Mouse (Mus musculus) spleen, adult 2 months (tissue): ENCODE measurements around the gene St3gal2. TPM values are rescaled to one million over a fixed set of nuclear protein-coding genes. Genes with fewer than 3 reads are reported as not detected.

Experiments
- DNase-seq, 2 experiments: peaks; one replicate each; pipeline versions ENCODE4 v3.0.0 to v3.0.0-alpha.2; 2012 to 2021; ENCODE audit warnings: low spot score in 2 of 2, low read depth in 1 of 2
- H3K27ac ChIP-seq: fragments of 200-500 bp; 2 replicates; pipeline ENCODE4 v1.5.1; 2012; ENCODE audit warnings: low read length, inconsistent platforms; ENCODE audit not compliant: insufficient read depth
- H3K27me3 ChIP-seq: fragments of 200-500 bp; 2 replicates; pipeline ENCODE4 v1.6.1; 2012; ENCODE audit warnings: mild to moderate bottlenecking, moderate library complexity, low read length, inconsistent platforms; ENCODE audit not compliant: control insufficient read depth, insufficient read depth
- H3K36me3 ChIP-seq: fragments of 200-500 bp; 2 replicates; pipeline ENCODE4 v1.6.1; 2012; ENCODE audit warnings: mild to moderate bottlenecking, low read length, inconsistent platforms; ENCODE audit not compliant: control insufficient read depth, insufficient read depth
- H3K4me1 ChIP-seq: fragments of 200-500 bp; 2 replicates; pipeline ENCODE4 v1.6.1; 2011; ENCODE audit warnings: inconsistent platforms; ENCODE audit not compliant: control insufficient read depth, insufficient read depth, insufficient read length
- H3K4me3 ChIP-seq: fragments of 200-500 bp; 2 replicates; pipeline ENCODE4 v1.5.1; 2011; ENCODE audit warnings: mild to moderate bottlenecking, inconsistent platforms; ENCODE audit not compliant: insufficient read depth, insufficient read length; ENCODE audit errors: extremely low read depth
- CTCF ChIP-seq: fragments of 200-500 bp; IDR thresholded peaks from 2 replicates; pipeline ENCODE4 v1.5.1; 2011; ENCODE audit warnings: mild to moderate bottlenecking, inconsistent platforms; ENCODE audit not compliant: insufficient read depth, insufficient read length, insufficient replicate concordance; ENCODE audit errors: extremely low read depth
- POLR2A ChIP-seq: fragments of 200-500 bp; IDR thresholded peaks from 2 replicates; pipeline ENCODE4 v1.6.1; 2011; ENCODE audit warnings: low read depth, low read length, inconsistent platforms
- WGBS: fragments of 180-500 bp; shearing (Covaris S2); methylation state at CpG from one replicate; pipeline ENCODE4 v1.1.7; 2018; 5-methylcytosine and 5-hydroxymethylcytosine counted together
- polyA plus RNA-seq: library from polyadenylated mRNA; depleted of rRNA; stranded (reverse); fragments of >200 nt; gene quantifications from 2 replicates; pipeline ENCODE4 v1.2.3, GENCODE M21; 2012

St3gal2 gene
- polyA plus RNA-seq, 1 experiment = 25.5 TPM

DNA sequence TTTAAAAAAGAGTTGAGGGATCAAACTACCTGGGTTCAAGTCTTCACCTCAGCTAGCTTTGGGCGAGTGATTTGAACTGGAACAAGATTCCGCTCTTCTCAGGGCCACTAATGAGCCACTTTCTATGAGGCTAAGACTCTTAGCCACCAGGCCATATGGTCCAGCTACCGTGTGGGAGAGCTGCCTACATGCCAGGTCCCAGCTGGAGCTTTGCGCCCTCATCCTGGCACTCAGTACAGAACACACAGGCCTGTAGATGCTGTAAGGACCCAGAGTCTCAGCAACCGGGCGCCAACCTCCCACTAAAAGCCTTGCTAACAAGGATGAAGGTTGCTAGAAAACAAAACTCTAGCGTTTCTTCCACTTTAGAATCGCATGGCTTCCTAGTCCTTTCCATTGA, 31.3 kb upstream of the St3gal2 start:
- no peak overlapping the region for H3K27ac ChIP-seq
- H3K27me3 ChIP-seq = no peaks in the 10 kb centered on the region
- H3K4me1 ChIP-seq = no peaks in the 10 kb centered on the region
- 94% methylated on average over 8 of the region's 8 CpGs for WGBS
- no peak overlapping the region for H3K4me3 ChIP-seq
- TF ChIP-seq CTCF (no peak), POLR2A (no peak)
- no peak for DNase-seq
- peaks cover 21% of the 10 kb centered on the region for H3K36me3 ChIP-seq

DNA sequence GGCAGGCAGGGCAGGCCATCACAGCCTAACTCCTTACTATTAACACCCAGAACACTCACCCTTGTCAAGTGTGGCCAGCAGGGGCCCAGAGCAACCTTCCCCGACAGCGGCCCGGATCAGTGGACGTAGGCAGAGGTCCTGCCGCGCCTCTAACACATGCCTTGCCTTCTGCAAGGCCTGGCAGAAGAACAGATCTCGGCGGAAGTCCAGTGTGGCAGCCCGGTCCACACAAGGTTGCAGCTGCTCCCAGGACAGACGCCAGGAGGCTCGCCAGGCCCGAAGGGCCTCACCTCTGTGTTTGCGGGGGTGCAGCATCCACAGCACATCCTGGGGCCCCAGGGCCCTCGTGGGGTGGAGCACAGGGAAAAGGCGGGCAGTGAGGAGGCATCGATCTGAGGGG, 30.9 kb upstream of the St3gal2 start:
- no peak for DNase-seq
- Histone ChIP-seq H3K36me3 (peaks cover 21% of the 10 kb centered on the region), H3K27me3 (no peaks in the 10 kb centered on the region), H3K4me1 (no peaks in the 10 kb centered on the region), H3K4me3 (no peak overlapping the region), H3K27ac (no peak overlapping the region)
- WGBS = 96% methylated on average over 16 of the region's 16 CpGs
- TF ChIP-seq POLR2A (no peak), CTCF (no peak)

DNA sequence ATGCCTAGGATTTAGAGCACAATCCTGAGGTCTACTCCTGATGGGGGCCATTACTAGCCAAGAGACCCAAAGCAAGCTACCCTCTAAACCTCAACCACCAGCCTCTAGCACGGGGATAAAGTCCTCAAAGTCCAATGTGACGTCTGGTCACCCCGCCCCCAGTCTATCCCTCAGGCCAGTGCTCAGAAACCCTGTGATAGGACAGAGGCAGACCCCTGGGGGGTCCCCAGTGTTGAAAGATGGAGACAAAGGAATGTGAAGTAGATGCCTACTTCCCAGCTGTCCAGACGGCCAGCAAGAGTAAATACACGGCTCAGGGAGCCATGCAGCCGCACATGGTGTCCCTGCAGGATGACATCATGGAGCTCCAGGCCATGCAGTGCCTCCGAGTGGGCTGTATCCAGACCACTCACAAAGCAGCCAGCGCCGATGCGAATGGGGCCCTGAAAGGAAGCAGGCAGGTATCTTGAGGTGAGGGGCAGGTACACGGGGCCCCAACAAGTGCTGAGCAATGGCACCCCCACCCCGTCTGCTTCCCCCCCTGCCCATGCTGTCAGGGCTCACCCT, 29.7 kb upstream of the St3gal2 start:
- DNase-seq = no peak
- Histone ChIP-seq H3K27ac (no peak overlapping the region), H3K4me3 (no peak overlapping the region), H3K36me3 (peaks cover 20% of the 10 kb centered on the region), H3K27me3 (no peaks in the 10 kb centered on the region), H3K4me1 (no peaks in the 10 kb centered on the region)
- 91% methylated on average over 12 of the region's 12 CpGs for WGBS
- TF ChIP-seq CTCF (no peak), POLR2A (no peak)

DNA sequence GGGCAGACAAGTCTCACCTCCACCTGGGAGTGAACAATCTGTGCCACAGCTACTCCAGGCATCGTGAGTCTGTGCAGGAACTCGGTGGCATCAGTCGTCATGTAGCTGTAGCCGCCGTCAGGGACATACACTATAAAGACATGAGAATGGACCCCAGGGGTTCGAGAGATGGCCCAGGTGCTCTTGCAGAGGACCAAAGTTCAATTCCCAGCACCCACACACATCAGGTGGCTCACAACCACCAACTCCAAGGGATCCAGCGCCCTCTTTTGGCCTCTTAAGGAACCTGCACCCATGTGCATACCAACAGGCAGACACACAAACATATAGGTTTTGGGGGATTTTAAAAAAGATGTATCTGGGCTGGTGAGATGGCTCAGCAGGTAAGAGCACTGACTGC, 27.7 kb upstream of the St3gal2 start:
- H3K27me3 ChIP-seq = no peaks in the 10 kb centered on the region
- H3K36me3 ChIP-seq = peaks cover 16% of the 10 kb centered on the region
- no peak overlapping the region for H3K27ac ChIP-seq
- no peaks in the 10 kb centered on the region for H3K4me1 ChIP-seq
- DNase-seq = no peak
- H3K4me3 ChIP-seq = no peak overlapping the region
- TF ChIP-seq POLR2A = no peak
- TF ChIP-seq CTCF = no peak
- 93% methylated on average over 7 of the region's 7 CpGs for WGBS

DNA sequence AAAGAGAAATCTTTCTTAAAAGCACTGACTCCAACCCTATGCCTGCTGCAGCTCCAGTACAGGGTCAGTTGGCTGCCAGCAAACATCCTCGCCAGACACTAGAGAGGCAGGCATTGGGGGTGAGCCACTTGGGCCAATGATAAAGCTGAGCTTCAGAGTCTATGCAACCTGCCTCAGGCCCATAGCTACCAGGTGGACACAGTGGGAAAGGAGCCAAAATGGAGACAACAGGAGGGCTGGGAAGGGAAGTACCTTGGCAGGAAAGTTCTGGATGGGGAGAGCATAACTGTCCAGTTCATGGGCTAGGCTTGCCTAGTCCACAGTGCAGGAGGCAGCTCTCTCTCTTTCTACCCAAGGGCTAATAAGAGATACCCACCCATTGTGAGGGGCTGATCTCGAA, 26.8 kb upstream of the St3gal2 start:
- 100% methylated on average over 2 of the region's 2 CpGs for WGBS
- TF ChIP-seq CTCF = no peak
- TF ChIP-seq POLR2A = no peak
- DNase-seq = no peak
- no peaks in the 10 kb centered on the region for H3K27me3 ChIP-seq
- no peaks in the 10 kb centered on the region for H3K4me1 ChIP-seq
- no peak overlapping the region for H3K27ac ChIP-seq
- peaks cover 12% of the 10 kb centered on the region for H3K36me3 ChIP-seq
- no peak overlapping the region for H3K4me3 ChIP-seq

DNA sequence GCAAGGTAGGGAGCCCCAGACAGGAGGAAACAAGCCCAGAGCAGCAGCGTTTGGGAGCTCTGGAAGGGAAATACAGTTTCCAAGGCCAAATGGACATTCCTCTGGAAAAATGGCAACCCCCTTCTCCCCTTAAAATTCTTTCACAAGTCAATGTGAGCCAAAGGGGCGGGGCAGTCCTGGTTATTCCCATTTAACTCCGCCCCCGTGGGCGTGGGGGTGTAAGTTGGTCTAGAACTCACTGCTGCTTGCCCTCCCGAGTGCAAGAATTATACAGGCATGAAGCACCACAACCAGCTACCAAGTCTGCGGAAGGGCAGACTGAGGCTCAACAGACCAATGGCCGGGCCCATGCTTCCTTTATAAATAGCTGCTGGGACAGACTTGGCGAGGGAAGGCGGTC, 24.9 kb upstream of the St3gal2 start:
- Histone ChIP-seq H3K4me1 (no peaks in the 10 kb centered on the region), H3K27me3 (no peaks in the 10 kb centered on the region), H3K36me3 (peaks cover 10% of the 10 kb centered on the region; the same call in 1 of the 2 replicates), H3K4me3 (no peak overlapping the region), H3K27ac (no peak overlapping the region)
- no peak for DNase-seq
- 88% methylated on average over 10 of the region's 10 CpGs for WGBS
- no peak for TF ChIP-seq CTCF
- TF ChIP-seq POLR2A = no peak

DNA sequence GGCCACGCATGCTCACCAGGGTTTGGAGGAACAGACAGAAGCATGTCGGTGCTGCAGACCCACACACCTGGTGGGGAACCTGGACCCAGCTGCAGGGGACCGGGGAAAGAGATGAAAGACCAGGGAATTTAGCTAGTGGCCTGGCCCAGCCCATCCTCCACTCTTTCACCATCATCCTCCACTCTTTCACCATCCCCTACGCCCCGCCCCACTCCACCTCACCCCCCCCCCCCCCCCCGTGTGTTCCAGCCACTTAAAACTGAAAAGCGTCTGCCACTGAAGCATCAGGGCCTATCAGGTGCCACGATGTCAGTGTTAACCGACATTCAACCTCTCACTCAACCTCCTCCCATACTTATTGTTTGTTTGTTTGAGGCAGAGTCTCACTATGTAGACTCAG, 24.5 kb upstream of the St3gal2 start:
- 86% methylated on average over 8 of the region's 9 CpGs for WGBS
- H3K36me3 ChIP-seq = peaks cover 6% of the 10 kb centered on the region; the same call in 1 of the 2 replicates
- no peaks in the 10 kb centered on the region for H3K4me1 ChIP-seq
- H3K27ac ChIP-seq = no peak overlapping the region
- no peaks in the 10 kb centered on the region for H3K27me3 ChIP-seq
- TF ChIP-seq CTCF (no peak), POLR2A (no peak)
- no peak for DNase-seq
- H3K4me3 ChIP-seq = no peak overlapping the region
